Mouse (Mus musculus) T-helper 2 cell (primary cell): ENCODE measurements at regions not wholly inside any gene's neighbourhood (a gene's known extent, or its start where the extent isn't known, plus 50 kb on each side); places are given as distances from the start of the nearest gene placed in this dataset.

Experiments
- in situ Hi-C: fragments of 300-600 bp; cut with MboI, MseI; formaldehyde crosslinking; loops from one replicate; pipeline ENCODE4 v1.15.1; 2025; ENCODE audit warnings: high pct_unique_total_duplicates

DNA sequence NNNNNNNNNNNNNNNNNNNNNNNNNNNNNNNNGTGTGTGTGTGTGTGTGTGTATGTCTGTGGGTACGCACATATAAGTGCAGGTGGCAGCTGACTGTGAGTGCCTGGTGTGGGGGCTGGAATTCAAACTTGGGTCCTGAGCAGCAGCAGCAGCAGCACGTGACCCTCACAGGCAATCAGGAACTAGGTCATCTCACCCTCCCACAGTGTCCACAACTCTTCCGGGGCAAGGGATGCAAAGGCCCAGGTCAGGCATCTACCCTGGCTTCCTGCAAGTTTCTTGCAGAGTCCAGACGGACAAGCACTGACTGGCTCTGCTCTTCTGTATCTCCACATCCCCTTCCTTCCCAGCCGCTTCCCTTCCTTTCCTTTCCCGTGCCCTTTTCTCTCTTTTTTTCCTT lies 99.6 kb downstream of the Vegfa start:
- in situ Hi-C loops, result loop anchor here (25.0 kb wide), 1 partner anchor 1480 kb away; the partner anchor contains the start of gene Guca1a

DNA sequence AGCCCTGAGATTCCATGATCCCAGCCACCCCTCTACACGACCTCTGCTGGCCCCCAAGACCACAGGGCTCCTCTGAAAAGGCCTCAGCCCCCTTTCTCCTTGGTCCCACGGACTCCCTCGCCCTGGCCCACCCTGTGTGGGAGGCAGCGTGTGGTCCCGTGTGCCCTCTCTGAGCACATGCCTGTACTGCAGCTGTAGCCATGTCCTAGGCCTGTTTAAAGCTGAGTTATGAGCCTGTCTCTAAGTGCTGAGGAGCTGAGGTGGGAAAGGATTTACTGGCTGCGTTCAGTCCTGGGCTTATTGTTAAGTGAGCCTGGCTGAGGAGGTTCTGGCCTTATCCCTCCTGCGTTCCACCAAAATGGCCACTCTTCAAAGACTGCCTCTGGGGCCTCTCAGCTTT lies 102.6 kb downstream of the Vegfa start:
- in situ Hi-C loops, result loop anchor here (25.0 kb wide), 1 partner anchor 1483 kb away; the partner anchor contains the start of gene Guca1a

DNA sequence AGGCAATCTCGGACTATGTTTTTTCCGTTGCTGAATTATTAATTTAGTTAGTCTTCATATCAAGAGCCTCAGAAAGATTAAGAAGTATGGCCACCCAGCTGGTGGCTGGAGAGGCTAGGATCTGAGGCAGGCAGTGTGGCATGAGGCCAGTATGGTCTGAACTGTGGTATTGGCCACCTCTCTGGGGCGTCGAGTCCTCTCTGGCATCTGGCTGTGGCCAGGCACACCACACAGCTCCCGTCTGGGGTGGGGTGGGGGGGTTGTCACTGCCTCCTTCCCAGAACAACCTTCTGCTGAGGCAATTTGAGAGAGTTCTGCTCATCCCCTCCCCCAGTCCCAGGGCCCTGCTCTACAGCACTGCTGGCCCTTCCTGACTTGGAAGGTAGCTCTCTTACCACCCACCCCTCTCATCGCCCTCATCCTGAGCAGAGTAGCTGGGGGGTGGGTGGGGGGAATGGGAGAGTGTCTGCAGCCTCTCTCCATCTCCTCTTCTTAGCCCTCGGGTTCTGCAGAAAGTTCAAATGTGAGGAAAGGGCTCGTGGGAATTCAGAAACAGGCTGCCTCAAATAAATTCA lies 103.2 kb downstream of the Vegfa start:
- in situ Hi-C loops, result loop anchor here (25.0 kb wide), 1 partner anchor 1483 kb away; the partner anchor contains the start of gene Guca1a

DNA sequence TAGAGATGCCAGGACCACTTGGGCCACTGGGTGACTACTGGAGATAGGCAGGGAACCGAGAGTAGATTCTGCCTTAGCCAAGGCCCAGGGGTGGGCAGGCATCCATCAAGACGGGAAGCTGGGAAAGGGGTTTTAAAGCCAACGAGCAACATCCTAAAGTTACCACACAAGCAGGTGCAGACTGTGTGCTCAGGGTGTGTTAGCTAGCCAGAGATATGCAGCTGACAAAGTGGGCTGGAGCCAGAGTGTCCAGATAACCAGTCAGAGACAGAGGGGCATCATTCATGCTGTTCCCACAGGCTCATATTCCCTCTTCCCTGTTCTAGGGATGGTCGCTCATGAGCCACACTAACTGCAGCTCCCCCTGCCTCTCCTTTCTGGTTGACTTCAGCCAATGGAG lies 104.2 kb downstream of the Vegfa start:
- in situ Hi-C loops, result loop anchor here (25.0 kb wide), 1 partner anchor 1484 kb away; the partner anchor contains the start of gene Guca1a

DNA sequence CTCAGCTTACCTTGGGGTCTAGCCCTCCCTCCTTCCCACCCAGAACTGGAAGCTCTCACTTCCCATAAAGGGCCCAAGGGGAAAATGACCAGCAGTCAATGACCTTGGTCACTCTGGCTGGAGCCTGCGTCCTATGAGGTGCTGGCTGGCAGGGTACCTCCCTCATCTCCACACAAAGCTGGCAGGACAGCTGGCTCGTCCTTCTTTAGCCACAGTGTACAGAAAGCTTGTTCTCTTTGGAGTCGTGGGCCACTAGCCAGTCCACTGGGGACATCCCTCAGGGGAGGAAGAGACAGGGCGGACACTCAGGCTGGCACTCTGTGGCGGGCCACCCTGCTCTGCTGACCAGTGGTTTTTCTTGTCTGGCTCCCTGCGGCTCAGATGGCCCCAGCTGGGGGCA lies 106.3 kb downstream of the Vegfa start:
- in situ Hi-C loops, result loop anchor here (25.0 kb wide), 1 partner anchor 1486 kb away; the partner anchor contains the start of gene Guca1a

DNA sequence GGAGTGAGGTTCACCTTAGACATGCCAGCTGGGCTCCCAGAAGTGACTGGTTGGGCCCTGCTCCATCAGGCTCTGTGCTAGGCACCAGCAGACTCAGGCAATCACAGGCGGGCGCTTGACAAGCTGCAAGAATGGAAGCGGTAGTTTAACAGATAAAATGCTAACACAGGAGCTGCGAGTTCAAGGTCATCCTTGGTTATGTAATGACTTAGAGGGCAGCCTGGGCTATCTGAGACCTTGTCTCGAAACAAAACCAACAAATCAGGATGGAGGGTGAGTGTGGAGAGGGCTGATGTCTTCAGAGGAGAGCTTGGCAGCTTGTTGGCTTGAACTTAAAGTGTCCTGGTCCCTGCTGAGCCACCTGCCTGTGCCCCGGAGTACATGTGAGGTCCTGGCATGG lies 107.6 kb downstream of the Vegfa start:
- in situ Hi-C loops, result no loop called here

DNA sequence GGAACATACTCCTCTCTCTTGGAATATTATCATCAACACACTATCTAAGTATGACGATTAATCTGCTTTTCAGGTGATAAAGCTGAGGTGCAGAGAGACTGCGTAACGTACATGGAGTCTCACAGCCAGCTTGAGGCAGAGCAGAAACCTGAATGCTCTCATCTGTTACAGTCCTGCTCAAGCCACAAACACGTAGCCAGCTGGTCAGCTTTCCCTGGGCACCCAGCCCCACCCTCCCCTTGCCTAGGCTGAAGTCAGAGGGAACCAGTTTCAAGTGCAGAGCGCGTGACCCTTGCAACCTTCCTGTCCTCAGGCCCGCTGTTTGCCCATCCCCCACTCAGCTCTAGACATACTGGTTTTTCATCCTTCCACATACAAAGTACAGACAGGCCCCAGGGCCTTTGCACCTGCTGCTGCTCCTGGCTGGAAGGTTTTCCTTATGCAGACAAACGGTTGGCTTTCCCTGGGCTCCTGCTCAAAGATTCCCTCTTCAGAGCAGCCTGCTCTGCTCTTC lies 108.9 kb downstream of the Vegfa start:
- in situ Hi-C loops, result no loop called here

DNA sequence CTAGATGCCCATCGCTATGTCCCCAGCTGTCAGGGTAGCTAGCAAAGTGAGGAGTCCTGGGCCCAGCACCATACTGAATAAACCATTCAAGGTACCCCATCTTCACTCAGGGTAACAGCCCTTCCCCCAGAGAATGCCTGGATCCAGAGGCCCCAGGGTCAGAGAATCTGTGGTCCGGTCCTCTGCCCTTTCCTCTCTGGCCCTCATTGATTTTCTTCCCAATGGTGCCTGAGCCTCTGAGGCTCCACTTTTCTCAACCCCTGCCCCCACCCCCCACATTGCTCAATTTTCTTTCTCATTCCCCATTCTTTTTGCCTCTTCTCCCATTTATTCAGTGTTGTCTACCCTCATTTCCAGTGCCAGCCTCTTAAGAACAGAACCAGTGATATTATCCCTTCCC lies 114.5 kb downstream of the Vegfa start:
- in situ Hi-C loops, result no loop called here

DNA sequence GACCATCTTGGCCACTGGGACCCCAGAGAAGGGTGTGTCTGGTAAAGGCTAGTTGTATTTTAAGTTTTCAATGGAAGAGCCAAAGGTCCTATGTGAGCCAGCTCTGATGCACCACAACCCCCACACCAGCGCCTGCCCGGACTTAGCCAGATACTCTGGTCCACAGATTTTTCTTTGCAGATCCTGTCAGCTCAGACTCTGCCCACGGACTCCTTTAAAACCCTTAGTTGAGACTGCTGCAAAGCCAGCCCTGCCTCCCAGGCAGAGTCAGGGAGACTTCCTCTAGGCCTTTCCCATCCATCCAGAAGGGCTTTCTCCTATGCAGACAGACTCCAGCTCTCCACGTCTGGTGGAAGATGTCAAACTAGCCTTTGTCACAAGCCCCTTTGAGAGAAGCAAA lies 115.2 kb downstream of the Vegfa start:
- in situ Hi-C loops, result no loop called here

DNA sequence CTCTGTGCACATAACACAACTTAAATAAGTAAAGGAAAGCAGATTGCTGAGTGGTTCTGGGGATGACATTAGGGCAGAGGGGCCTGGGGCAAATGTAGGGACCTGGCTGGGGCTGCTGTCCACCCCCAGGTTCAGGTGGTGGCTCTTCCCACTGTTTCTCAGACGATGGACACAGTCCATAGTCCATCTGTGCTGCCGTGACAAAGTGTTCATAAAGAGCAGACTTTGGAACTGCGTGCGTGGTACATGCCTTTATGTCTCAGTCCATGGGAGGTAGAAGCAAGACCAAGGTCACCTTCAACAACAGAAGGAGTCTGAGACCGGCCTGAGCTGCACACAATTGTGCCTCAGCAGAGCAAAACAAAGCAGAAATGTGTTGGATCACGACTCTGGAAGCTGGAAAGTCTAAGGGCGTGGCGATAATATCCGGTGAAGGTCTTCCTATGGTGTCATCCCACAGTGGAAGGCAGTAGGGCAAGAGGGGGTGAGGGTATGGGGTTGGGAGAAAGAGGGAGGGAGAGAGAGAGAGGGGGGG lies 117.4 kb downstream of the Vegfa start:
- in situ Hi-C loops, result no loop called here

DNA sequence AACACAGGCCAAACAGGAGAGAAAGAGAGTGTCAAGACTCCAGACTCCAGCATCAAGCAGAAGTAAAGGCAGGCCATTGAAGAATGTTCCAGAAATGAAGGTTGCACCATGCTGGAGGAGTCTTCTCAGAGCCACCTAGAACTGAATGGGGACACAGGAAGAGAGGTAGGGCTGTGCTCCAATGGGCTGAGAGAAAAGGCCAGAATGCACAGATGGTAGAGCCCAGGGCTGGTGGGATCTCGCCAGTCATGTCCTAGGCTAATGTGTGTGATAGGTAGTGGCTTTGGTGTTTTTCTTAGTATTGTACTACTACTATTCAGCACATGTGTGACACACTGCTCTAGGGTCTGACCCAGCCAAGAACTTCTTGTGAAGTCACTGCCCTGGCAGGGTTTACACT lies 117.9 kb downstream of the Vegfa start:
- in situ Hi-C loops, result no loop called here

DNA sequence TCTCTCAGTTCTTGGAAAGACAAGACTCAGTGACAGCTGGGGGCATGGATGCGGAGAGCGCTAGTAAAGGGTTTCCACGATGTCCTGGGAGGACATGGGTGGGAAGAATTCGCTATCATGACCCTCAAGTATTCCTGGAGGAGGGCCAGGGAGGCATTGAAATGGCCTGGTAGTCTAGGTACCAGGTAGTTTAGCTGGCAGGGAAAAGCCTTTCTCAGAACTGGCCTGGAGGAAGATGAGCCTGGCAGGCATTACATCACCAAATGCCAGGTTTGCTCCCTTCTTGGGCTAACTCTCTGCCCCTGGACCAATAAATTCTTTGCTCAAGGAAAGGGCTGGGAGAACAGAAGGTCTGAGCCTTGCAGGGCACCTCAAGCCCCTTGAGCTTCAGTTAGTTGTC lies 118.5 kb downstream of the Vegfa start:
- in situ Hi-C loops, result no loop called here

DNA sequence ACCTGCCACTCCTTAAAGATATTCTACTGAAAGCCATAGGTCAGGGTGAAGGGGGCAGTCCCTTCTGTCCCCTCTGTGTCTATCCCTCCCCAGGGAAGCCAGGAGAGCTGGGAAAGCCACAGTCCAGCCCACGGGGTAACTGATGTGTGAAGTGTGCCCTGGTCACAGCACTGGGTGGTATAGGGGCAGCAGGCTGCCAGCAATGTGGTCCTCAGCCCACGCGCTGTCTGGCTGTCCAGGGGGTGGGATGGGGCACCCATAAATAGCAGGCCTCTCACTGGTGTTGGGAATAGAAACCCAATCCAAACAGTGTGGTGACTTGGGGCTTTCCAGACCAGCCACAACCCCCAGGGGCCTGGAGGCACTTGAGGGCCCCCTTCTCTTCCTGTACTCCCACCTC lies 120.0 kb downstream of the Vegfa start:
- in situ Hi-C loops, result no loop called here

DNA sequence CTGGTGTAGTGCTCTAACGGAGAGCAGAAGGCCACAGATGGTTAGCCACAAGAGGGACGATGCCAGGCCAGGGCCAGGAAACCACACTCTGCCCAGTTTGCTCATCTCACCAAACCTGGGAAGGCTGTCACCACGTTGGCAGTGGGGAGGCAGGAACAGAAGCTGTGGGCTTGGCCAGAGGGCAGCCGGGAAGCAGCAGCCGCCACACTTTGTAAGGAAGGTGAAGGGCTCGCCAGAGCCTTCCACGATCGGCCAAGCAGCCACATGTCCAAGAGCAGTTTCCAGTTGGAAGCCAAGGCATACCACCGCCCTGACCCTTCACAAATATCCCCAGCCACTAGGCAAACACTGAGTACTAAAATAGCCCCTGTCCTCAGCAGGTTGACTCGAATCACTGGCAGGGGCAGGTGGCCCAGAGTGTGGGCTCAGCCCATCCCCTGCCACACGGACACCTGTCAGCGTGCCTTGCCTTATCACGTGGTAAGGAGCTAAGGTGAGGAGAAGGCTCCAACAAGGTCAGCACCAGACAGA lies 120.9 kb downstream of the Vegfa start:
- in situ Hi-C loops, result no loop called here

DNA sequence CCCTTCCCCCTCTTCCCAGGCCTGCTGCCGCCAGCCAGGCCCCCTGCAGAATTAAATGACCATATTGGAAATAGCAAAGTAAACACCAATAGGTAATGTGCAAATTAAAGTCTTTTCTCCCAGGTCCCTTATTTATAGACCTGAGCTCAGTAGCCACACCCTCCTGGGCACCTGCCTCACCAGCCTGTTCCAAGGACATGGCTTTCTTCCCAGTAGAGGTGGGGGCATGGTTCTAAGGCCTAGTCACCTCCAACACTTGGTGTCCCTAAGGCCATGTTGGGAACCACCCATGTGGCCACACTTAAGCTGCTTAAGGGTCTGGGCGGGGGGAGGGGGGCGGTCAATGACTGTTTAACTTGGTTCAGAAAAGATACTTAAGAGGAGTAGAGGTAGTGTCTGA lies 121.9 kb downstream of the Vegfa start:
- in situ Hi-C loops, result no loop called here

DNA sequence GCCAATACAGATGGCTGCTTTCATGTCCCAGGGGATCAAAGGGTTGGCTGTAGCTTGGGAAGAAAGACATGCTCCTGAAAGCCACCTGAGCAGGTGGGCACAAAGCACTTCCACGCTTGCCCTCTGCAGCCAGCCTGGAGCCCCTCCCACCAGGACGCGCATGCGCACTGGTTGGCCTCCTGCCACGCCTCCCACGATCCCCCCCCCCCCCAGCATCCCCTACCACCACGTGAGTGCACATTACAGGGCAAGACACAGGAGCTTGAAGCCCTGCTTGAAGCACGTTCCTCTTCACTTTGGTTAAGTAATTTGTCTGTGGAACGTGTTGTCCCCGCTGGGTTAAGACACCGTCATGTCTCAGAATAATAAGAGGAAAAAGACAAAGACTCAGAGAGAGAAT lies 124.6 kb downstream of the Vegfa start:
- in situ Hi-C loops, result no loop called here

DNA sequence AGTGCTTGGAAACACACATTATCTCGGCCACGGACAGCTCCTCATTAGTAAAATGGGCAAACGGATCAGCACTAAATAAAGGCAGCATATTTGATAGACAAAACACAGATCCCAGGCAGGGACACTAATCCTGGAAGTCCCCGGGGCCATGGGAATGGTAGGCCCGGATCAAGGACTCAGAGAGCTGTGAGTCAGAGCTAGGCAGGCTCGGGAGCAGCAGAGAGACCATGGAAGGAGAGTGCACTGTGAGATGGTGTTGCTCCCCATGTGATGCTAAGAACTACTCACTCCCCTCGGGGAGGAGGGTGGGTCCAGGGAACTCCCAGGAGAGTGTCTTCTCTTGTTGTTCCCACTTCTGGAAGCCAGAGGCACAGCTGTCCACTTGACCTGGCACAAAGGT lies 126.6 kb downstream of the Vegfa start:
- in situ Hi-C loops, result no loop called here

DNA sequence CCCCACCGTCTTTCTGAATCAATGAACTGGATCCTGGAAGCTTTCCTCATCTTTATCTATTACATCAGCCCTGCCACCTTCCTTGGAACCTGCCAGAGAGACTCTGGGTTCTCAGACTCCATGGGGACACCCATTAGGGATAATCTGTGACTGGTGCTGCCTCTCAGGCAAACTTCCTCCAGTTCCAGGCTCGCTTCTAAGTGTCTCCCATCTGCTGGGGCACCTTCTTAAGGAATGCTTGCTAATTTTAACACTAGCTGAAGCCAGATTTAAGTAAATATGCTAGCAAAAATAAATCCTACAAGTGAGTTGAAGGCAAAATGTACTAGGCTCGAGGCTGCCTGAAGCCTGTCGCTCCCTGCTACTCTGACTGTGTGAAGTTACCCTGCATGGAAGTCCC lies 127.9 kb downstream of the Vegfa start:
- in situ Hi-C loops, result no loop called here

DNA sequence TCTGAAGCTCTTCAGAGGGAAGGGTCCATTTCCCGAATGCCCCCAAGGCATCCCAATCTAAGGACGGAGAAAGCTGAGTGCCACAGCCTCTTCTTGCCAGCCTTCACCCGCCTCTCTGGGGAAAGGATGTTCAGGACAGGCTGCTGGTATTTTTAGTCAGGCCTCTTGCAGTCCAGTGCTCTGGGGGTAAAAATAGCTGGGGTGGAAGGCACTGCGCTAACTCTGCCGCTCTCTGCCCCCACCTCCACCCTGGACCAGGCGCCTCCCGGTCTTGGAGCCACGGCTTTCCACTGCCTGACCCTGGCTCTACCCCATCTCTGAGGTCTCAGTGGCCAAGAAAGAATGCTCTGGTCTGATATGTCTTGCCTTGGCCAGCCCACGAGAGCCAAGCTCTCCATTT lies 128.9 kb downstream of the Vegfa start:
- in situ Hi-C loops, result no loop called here

DNA sequence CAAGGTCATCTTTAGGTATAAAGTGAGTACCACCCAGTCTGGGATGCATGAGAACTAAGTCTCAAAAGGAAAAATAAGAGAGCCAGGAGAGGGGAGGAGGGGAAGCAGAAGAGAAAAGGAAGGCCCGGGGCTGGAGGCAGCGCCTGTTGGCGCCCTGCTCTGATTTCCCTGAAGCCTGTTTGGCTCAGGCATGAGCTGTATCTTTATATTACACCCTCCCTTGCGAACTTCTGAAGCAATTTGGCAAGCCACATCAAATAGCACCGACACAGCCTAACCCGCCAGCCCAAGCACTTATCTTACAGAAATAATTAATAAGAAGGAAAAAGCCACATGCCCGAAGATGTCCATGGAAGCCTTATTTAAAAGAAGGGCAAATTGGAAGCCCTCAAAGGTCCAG lies 129.5 kb downstream of the Vegfa start:
- in situ Hi-C loops, result no loop called here

DNA sequence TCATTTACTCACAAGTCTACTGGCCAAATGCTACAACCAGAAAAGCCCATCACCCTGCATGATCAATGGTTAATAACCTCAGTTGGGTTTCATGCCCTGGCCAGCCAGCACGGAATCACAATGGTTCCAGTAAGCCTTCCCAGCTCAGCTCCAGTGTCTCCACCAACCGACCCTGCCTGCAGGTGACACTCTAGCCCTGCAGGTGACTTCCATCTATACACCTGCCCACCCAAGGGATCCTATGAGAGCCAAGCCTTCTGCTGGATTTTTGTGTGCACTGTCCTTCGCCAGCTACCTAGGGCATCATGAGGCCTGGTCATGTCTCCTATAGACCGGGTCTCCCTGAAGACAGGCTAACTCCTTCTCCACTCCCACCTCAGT lies 135.3 kb downstream of the Vegfa start:
- in situ Hi-C loops, result no loop called here

DNA sequence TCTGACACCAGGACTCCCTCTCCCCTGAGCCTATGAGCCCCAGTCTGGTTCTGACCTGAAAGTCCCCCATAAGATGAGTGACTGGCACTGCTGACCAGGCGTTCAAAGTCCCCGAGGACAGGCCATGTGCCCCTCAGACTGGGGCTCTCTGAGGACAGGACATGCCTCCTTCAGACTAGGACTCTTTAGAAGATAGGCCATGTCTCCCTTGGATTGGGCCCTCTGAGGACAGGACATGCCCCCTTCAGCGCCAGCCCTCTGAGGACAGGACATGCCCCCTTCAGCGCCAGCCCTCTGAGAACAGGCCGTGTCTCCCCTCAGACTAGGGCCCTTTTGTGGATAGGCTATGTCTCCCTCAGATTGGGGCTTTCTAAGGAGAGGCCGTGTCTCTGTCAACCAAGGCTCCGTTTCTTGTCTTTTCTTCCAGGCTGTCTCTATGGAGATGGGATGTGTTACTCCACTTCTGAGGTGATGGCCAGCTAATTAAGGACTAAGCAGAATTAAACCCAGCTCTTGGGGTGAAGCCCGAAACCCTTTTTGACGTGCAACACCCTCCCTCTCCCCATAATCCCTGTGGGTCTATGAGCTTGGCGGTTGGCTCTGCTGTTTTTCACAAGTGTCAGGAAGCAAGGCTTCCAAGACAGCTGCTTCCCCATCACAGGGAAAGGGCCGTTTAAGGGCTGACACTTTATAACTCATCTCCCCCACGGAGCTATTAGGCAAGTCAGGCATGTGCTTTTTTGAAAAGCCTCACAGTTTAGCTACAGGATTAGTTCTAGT lies 135.8 kb downstream of the Vegfa start:
- in situ Hi-C loops, result no loop called here

DNA sequence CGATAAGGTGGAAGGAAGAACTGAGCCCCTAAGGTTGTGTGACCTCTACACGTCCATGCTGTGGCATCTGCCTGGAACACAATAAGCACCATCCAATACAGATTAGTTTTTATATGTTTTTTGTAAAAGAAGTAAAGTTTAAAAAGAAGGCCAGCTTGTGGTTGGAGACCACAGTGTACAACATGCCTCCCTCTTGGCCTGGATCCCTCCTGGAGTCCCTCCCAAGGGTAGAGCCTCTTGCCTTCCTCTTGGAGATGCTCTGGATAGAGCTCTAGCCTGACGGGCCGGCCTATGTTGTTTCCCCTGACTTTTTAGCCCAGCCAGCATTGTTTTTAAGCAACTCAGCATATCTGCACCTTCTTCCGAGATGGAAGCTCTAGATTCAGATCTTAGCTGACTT lies 138.0 kb downstream of the Vegfa start:
- in situ Hi-C loops, result no loop called here
